Mouse (Mus musculus): ENCODE results near the gene Gm11568. TPM values are rescaled to one million over a fixed set of nuclear protein-coding genes. Genes with fewer than 3 reads are reported as not detected.
"Not testable (repeated sequence)": the region's sequence is repeated elsewhere in the genome, so short reads cannot be mapped to it uniquely, and the experiment has no call there.

Gm11568 gene
- not detected for total RNA-seq (2021)

DNA sequence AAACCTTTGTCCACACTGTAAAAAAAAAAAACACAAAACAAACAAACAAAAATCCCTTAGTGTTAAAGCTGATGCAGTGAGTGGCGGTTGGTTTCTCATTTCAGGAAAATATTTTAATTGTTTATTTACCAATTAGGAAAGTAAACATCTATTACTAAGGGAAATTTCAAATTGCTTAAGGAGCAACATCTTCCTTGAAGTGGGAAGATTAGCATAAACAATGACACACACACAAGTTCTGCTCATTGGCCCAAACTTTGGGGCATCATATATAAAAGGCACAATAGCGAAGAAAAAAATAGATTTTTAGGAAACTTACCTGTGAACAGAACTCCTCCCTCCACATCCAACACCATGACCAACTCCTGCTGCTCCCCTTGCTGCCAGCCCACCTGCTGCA lies at the start of gene Gm11568:
Gene Gm11568 (plus strand): TSS at position 301 of the 400 bp plus-strand sequence.
- no peak for DNase-seq (ENCODE audit: extremely low spot score in 1 of 2, low spot score in 2 of 2)
- intact Hi-C loops (cut with DNase I) = no loop called here

DNA sequence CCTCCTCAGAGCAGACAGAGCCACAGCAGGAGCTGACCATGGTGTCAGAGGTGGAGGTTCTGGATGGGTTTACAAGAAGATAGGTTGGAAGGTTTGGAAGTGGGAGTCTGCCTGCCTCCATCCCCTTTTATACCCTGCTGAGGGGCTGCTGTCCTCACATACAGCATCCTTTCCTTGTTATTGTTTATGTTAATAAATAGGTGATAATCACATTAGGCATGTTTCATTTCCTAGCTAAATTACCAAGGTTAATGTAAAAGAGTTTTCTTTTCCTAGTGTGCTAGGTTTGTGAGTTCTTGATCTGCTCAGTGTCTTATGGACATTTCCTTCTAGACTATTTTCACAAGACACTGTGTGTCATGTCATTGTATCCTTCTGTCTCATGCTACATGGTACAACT lies 47.9 kb upstream of the Gm11568 start, which contains the start of gene Krtap4-13:
Gene Krtap4-13 (minus strand): TSS at position 101 of the 400 bp plus-strand sequence.
- DNase-seq (ENCODE audit: extremely low spot score in 1 of 2, low spot score in 2 of 2); intact Hi-C loops (cut with DNase I): not testable (repeated sequence)

DNA sequence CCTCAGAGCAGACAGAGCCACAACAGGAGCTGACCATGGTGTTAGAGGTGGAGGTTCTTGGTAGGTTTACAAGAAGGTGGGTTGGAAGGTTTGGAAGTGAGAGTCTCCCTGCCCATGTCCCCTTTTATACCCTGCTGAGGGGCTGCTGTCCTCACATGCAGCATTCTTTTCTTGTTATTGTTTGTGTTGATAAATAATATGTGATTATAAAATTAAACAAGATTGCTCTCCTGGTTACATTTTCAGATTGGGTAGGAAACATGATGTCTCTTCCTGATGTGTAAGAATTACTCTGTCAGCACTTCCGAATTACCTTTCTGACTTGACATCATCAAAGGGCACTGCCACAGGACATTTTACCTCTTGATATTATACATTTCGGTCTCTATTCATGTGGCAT lies 42.2 kb upstream of the Gm11568 start, which contains the start of gene Gm11564:
Gene Gm11564 (minus strand): TSS at position 101 of the 400 bp plus-strand sequence.
- intact Hi-C loops (cut with DNase I); DNase-seq (ENCODE audit: extremely low spot score in 1 of 2, low spot score in 2 of 2): not testable (repeated sequence)

DNA sequence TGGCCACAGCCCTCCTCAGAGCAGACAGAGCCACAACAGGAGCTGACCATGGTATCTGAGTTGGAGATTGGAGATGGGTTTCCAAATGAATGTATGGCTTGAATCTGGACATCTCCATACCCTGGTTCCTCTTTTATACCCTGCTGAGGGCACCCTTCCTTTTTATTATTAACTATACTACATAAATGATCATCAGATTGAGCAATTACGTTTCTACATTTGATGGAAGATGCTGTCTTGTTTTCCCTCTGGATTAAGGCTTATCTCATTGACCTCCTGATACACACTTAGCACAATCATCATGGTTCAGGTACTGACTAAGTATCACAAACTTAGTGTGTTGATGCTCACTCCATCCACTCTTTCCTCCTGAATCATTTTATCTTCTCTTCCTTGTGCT lies 19.8 kb upstream of the Gm11568 start, which contains the start of gene 2300003K06Rik:
Gene 2300003K06Rik (minus strand): TSS at position 101 of the 400 bp plus-strand sequence.
- intact Hi-C loops (cut with DNase I) = no loop called here
- no peak for DNase-seq (ENCODE audit: extremely low spot score in 1 of 2, low spot score in 2 of 2)

DNA sequence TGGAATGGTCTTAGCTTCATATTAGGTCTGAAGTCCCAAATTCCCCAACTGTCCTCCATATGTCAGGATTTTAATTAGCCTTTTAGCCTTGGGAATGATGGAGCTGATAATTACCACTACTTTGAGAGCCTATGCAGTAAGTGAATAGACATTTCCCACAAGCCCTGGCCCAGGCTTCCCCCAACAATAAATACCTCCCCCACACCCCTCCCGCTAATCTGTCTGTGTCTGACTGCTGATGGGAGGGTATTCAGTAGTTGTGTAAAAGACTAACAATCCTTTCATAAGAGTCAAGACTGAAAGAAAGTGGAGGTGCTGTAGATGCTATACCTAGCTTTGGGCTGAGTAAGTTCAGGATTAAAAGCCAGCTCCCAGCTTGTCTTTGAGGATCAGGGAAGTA lies 15.5 kb upstream of the Gm11568 start:
- intact Hi-C loops (cut with DNase I) = no loop called here

DNA sequence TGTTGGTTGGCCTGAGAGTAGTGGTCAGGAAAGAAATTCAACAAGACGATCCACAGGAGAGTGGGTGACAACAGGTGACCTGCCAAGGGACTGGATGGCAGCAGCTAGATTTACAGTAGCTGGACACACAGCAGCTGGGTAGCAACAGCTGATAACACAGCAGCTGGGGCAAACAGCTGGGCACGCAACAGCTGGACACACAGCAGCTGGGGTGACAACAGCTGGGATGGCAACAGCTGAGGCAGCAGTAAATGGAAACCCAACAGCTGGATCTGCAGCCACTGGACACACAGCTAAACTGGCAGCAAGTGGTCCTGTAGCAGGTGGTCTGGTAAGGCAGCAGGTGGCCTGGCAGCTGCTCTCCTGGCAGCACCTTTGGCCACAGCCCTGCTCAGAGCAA lies 11.0 kb upstream of the Gm11568 start:
- intact Hi-C loops (cut with DNase I) = no loop called here
- no peak for DNase-seq (ENCODE audit: extremely low spot score in 1 of 2, low spot score in 2 of 2)

More for the DNA sequence above, 15.5 kb upstream of the Gm11568 start:
- no peak for DNase-seq (ENCODE audit: extremely low spot score in 1 of 2, low spot score in 2 of 2)

DNA sequence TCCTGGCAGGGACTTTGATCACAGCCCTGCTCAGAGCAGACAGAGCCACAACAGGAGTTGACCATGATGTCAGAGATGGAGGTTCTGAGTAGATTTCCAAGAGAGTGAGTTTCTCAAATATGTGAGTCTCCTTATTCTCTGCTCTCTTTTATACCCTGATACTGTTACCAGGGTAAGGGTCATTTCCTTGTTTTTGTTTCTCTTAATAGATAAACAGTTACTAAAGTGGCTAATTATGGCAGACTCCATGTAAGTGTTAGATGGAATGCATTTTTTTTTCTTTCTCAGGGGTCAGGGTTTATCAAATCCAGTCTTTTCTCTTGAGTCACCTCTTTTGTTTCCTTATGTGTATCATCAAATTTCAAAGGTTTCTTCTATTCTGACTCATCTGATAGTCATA lies 6.2 kb upstream of the Gm11568 start, which contains the start of gene Krtap4-16:
Gene Krtap4-16 (minus strand): TSS at position 101 of the 400 bp plus-strand sequence.
- no peak for DNase-seq (ENCODE audit: extremely low spot score in 1 of 2, low spot score in 2 of 2)
- intact Hi-C loops (cut with DNase I) = no loop called here

DNA sequence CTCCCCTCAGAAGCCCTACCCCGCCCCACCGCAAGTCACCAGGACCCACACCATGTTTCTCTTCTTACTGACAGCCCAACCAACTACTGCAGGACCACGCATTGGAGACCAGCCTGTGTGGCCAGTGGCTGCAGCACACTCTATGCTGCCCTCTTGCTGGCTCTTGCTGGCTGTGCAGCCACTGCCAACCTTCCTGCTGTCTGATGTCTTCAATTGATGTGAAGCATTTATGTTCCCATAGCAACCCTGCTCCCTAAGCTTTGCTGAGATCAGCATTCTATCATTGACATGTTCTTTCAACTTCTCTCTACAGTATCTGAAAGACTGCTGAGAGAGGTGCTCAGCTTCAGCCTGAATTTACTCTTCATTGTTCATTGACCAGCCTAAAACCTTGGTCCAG lies 3.6 kb upstream of the Gm11568 start:
- intact Hi-C loops (cut with DNase I) = no loop called here
- DNase-seq (ENCODE audit: extremely low spot score in 1 of 2, low spot score in 2 of 2) = peak in 1 of 2 experiments; percentile 4

DNA sequence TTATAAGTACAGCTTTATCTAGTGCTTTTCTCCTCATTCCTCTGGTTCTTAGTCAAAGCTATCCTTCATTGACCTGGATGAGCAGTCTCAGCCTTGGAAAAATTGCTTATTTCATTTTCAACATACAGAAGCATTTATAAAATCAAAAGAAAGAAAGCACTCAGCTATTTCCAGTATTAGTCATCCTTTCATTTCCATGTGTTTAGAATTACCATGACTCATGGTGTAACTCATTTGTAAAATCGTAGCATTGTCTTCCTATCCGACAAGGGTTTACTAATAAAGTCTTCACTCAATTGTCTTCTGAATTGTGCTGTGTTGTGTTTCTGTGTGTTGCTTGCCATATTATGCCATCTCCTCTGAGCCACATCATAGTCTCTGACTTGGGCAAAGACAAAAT lies 1.0 kb downstream of the Gm11568 start:
- DNase-seq (ENCODE audit: extremely low spot score in 1 of 2, low spot score in 2 of 2) = no peak
- intact Hi-C loops (cut with DNase I) = no loop called here

DNA sequence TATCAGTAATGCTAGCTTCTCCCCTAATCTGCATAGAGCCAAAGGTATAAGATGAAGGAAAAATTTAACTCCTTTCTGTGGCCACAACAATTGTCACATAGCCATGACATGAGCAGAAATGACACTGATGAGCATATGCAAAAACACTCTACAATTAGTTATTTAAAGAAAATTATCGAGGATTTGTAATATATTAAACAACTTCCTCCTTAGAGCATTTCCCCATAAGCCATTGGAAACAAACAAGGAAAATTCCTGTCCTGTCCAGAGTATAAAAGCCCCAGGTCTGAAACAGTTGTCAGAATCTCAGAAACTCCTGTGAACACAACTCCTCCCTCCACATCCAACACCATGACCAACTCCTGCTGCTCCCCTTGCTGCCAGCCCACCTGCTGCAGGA lies 6.5 kb downstream of the Gm11568 start, which contains the start of gene Gm11559:
Gene Gm11559 (plus strand): TSS at position 301 of the 400 bp plus-strand sequence.
- DNase-seq (ENCODE audit: extremely low spot score in 1 of 2, low spot score in 2 of 2); intact Hi-C loops (cut with DNase I): not testable (repeated sequence)

DNA sequence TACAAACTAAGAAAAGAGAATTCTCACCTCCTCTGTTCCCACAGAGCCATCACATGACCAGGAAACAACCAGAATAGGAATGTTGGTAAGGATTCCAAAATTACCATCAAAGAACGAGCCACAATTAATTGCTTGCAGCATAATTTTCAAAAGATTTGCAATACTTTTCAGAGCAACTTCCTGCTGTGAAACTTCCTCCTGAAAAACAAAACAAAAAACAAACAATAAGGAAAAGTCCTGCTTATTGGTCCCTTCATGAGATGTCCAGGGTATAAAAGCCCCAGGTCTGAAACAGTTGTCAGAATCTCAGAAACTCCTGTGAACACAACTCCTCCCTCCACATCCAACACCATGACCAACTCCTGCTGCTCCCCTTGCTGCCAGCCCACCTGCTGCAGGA lies 15.4 kb downstream of the Gm11568 start, which contains the start of gene Krtap9-1:
Gene Krtap9-1 (plus strand): TSS at position 301 of the 400 bp plus-strand sequence.
- intact Hi-C loops (cut with DNase I); DNase-seq (ENCODE audit: extremely low spot score in 1 of 2, low spot score in 2 of 2): not testable (repeated sequence)

DNA sequence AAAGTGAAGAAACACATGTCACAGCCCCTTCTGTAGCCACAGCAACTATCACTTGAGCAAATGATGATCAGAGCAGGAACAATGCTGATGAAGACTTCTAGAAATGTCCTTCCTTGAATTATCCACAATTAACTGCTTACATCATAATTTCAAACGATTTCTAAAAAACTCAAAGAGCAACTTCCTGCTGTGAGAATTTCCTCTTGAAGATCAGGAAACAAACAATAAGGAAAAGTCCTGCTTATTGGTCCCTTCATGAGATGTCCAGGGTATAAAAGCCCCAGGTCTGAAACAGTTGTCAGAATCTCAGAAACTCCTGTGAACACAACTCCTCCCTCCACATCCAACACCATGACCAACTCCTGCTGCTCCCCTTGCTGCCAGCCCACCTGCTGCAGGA lies 21.2 kb downstream of the Gm11568 start, which contains the start of gene Gm11567:
Gene Gm11567 (plus strand): TSS at position 301 of the 400 bp plus-strand sequence.
- intact Hi-C loops (cut with DNase I); DNase-seq (ENCODE audit: extremely low spot score in 1 of 2, low spot score in 2 of 2): not testable (repeated sequence)

DNA sequence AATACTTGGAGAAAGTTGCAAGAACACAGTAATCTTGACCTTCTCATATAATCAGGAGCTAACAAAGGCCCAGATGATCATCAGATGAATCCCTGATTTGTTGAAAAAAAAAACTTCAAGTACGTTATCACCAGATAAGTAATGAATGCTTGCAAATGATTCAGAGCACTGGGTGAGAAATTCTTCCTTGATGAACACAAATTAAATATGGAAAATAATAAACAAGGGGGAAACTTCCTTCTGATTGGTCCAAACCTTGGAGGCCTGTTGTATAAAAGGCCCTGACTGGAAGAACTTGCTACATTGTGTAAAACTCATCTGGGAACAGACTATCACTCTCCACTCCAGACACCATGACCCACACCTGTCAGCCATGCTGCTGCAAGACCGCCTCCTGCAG lies 49.9 kb downstream of the Gm11568 start, which contains the start of gene Krtap31-1:
Gene Krtap31-1 (plus strand): TSS at position 301 of the 400 bp plus-strand sequence.
- no peak for DNase-seq (ENCODE audit: extremely low spot score in 1 of 2, low spot score in 2 of 2)
- intact Hi-C loops (cut with DNase I) = no loop called here

Other genes with a start within 250 kb of the Gm11568 start
- gene Gm11937, start 247.7 kb upstream of the Gm11568 start, total RNA-seq (2021) = not detected
- gene Krtap2-4, start 243.1 kb upstream of the Gm11568 start, total RNA-seq (2021) = not detected
- gene Gm11562, start 237.5 kb upstream of the Gm11568 start, total RNA-seq (2021) = not detected
- gene Krtap4-1, start 229.7 kb upstream of the Gm11568 start, total RNA-seq (2021) = not detected
- not detected for gene Krtap4-2, start 222.8 kb upstream of the Gm11568 start, total RNA-seq (2021)
- not detected for gene Krtap4-7, start 213.8 kb upstream of the Gm11568 start, total RNA-seq (2021)
- not detected for gene Gm11555, start 207.7 kb upstream of the Gm11568 start, total RNA-seq (2021)
- not detected for gene Gm11563, start 199.0 kb upstream of the Gm11568 start, total RNA-seq (2021)
- gene Krtap4-6, start 192.0 kb upstream of the Gm11568 start, total RNA-seq (2021) = not detected
- gene Gm14190, start 167.2 kb upstream of the Gm11568 start, total RNA-seq (2021) = not detected
- not detected for gene Gm14180, start 123.6 kb upstream of the Gm11568 start, total RNA-seq (2021)
- gene Gm11595, start 85.0 kb upstream of the Gm11568 start, total RNA-seq (2021) = not detected
- gene Krtap4-8, start 77.2 kb upstream of the Gm11568 start, total RNA-seq (2021) = not detected
- gene Krtap4-9, start 72.7 kb upstream of the Gm11568 start, total RNA-seq (2021) = not detected
- gene Gm11596, start 64.5 kb upstream of the Gm11568 start, total RNA-seq (2021) = not detected
- not detected for gene Gm11569, start 59.0 kb upstream of the Gm11568 start, total RNA-seq (2021)
- not detected for gene Gm11554, start 53.5 kb upstream of the Gm11568 start, total RNA-seq (2021)
- not detected for gene Krtap4-13, start 48.0 kb upstream of the Gm11568 start, total RNA-seq (2021)
- gene Gm11564, start 42.3 kb upstream of the Gm11568 start, total RNA-seq (2021) = not detected
- not detected for gene 2300003K06Rik, start 19.9 kb upstream of the Gm11568 start, total RNA-seq (2021)
- gene Krtap4-16, start 6.3 kb upstream of the Gm11568 start, total RNA-seq (2021) = not detected
- not detected for gene Gm11559, start 6.6 kb downstream of the Gm11568 start, total RNA-seq (2021)
- gene Krtap9-1, start 15.5 kb downstream of the Gm11568 start, total RNA-seq (2021) = not detected
- not detected for gene Gm11567, start 21.3 kb downstream of the Gm11568 start, total RNA-seq (2021)
- not detected for gene Krtap31-1, start 50.0 kb downstream of the Gm11568 start, total RNA-seq (2021)
- not detected for gene Gm11565, start 56.8 kb downstream of the Gm11568 start, total RNA-seq (2021)
- not detected for gene Krtap31-2, start 78.4 kb downstream of the Gm11568 start, total RNA-seq (2021)
- not detected for gene Krtap9-5, start 90.6 kb downstream of the Gm11568 start, total RNA-seq (2021)
- gene Krtap29-1, start 121.1 kb downstream of the Gm11568 start, total RNA-seq (2021) = not detected
- gene Krtap16-1, start 128.7 kb downstream of the Gm11568 start, total RNA-seq (2021) = not detected
- not detected for gene Krtap17-1, start 136.1 kb downstream of the Gm11568 start, total RNA-seq (2021)
- not detected for gene Krt33a, start 158.3 kb downstream of the Gm11568 start, total RNA-seq (2021)
- gene Krt33b, start 172.0 kb downstream of the Gm11568 start, total RNA-seq (2021) = not detected
- gene Krt34, start 183.6 kb downstream of the Gm11568 start, total RNA-seq (2021) = not detected
- gene Krt31, start 192.6 kb downstream of the Gm11568 start, total RNA-seq (2021) = not detected
- gene Krt32, start 230.3 kb downstream of the Gm11568 start, total RNA-seq (2021) = not detected
- not detected for gene Krt35, start 238.3 kb downstream of the Gm11568 start, total RNA-seq (2021)
- gene Krt36, start 247.7 kb downstream of the Gm11568 start, total RNA-seq (2021) = not detected